Mouse (Mus musculus): Measurements from ENCODE around the gene Cdkn2b. TPM values are rescaled to one million over a fixed set of nuclear protein-coding genes. Genes with fewer than 3 reads are reported as not detected.

Gene Cdkn2b
- polyA plus RNA-seq, 1 experiment = 8.2 TPM

DNA sequence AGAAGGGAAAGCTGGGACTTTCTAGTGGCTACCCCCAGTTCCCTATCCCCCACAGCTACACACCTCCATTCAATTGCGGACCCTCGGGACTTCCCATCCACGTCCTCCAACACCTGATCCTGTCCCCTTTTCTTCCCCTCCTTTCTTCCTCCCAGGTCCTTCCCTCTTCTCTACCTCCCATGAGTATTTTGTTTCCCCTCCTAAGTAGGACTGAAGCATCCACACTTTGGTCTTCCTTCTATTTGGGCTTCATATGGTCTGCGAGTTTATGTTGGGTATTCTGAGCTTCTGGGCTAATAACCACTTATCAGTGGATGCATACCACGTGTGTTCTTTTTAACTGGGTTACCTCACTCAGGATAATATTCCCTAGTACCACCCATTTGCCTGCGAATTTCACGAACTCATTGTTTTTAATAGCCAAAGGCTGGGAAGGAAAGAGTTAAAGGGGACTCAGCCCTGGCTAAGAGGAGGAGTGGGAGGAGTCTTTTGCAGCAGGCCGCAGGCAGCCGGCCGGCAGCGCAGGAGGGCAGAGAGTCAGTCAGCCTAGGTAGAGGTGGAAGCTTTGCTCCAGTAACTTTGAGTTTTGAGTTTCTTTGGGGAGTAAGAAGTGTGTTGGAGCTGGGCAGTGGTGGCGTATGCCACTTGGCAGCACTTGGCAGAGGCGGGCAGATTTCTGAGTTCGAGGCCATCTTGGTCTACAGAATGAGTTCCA lies 7.4 kb downstream of the Cdkn2b start:
- TF ChIP-seq CTCF (IDR thresholded peaks at IDR 0.05; ENCODE audit: control insufficient read depth, insufficient read depth, insufficient replicate concordance, low read depth, low read length) (no peak), POLR2A (IDR thresholded peaks at IDR 0.05; ENCODE audit: control insufficient read depth, low read depth, low read length) (no peak)
- Histone ChIP-seq H3K4me3 (ENCODE audit: control insufficient read depth, low read depth, low read length) (no peak overlapping the region; the same call in 1 of the 2 replicates), H3K4me1 (ENCODE audit: control insufficient read depth, insufficient read depth, low read length) (peaks cover 4% of the 10 kb centered on the region; the same call in 1 of the 2 replicates), H3K27ac (ENCODE audit: control insufficient read depth, insufficient read depth, low read depth, low read length) (no peak overlapping the region), H3K36me3 (ENCODE audit: control insufficient read depth, insufficient read depth, low read length) (peaks cover 1% of the 10 kb centered on the region; the same call in 1 of the 2 replicates), H3K27me3 (ENCODE audit: control insufficient read depth, insufficient read depth, low read length) (no peaks in the 10 kb centered on the region)

DNA sequence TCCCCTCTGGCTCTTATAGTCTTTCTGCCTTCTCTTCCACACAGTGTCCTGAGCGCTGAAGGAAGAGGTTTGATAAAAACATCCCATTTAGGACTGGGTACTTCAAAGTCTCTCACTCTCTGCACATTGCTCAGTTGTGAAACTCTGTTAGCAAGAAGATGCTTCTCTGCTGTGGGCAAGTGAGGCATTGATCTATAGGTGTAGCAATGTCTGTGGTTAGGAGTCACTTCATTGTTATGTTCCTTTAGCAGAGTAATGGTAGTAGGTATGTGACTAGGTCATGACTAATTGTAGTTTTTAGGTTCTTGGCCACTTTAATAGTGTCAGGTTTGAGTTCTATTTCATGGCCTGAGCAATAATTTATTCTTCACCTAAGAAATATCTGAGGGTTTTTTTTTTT lies 8.7 kb downstream of the Cdkn2b start:
- TF ChIP-seq CTCF (IDR thresholded peaks at IDR 0.05; ENCODE audit: control insufficient read depth, insufficient read depth, insufficient replicate concordance, low read depth, low read length) (no peak), POLR2A (IDR thresholded peaks at IDR 0.05; ENCODE audit: control insufficient read depth, low read depth, low read length) (no peak)
- peaks cover 3% of the 10 kb centered on the region; the same call in 1 of the 2 replicates for H3K4me1 ChIP-seq (ENCODE audit: control insufficient read depth, insufficient read depth, low read length)
- no peak overlapping the region for H3K27ac ChIP-seq (ENCODE audit: control insufficient read depth, insufficient read depth, low read depth, low read length)
- peaks cover 1% of the 10 kb centered on the region; the same call in 1 of the 2 replicates for H3K36me3 ChIP-seq (ENCODE audit: control insufficient read depth, insufficient read depth, low read length)
- no peaks in the 10 kb centered on the region for H3K27me3 ChIP-seq (ENCODE audit: control insufficient read depth, insufficient read depth, low read length)
- H3K4me3 ChIP-seq (ENCODE audit: control insufficient read depth, low read depth, low read length) = no peak overlapping the region

DNA sequence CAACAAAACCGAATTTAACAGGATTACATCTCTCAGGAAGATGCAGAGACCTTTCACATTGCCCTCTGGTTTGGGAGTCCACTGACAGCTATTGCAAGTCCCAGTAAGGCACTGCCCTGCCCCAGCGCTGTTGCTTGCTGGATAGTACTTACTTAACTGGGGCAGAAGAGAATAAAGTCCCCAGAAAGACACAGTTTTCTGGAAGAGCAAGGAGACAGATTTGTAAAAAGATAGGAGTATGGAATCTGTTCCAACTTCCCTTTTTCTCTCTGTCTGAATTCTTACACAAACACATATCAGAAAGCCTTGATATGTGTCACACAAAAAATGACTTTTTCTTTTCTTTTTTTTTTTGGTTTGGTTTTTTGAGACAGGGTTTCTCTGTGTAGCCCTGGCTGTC lies 11.1 kb downstream of the Cdkn2b start:
- no peak overlapping the region for H3K4me3 ChIP-seq (ENCODE audit: control insufficient read depth, low read depth, low read length)
- H3K36me3 ChIP-seq (ENCODE audit: control insufficient read depth, insufficient read depth, low read length) = peaks cover 1% of the 10 kb centered on the region; the same call in 1 of the 2 replicates
- H3K27me3 ChIP-seq (ENCODE audit: control insufficient read depth, insufficient read depth, low read length) = no peaks in the 10 kb centered on the region
- H3K4me1 ChIP-seq (ENCODE audit: control insufficient read depth, insufficient read depth, low read length) = no peaks in the 10 kb centered on the region; the same call in 1 of the 2 replicates
- H3K27ac ChIP-seq (ENCODE audit: control insufficient read depth, insufficient read depth, low read depth, low read length) = no peak overlapping the region
- no peak for TF ChIP-seq CTCF (IDR thresholded peaks at IDR 0.05; ENCODE audit: control insufficient read depth, insufficient read depth, insufficient replicate concordance, low read depth, low read length)
- TF ChIP-seq POLR2A (IDR thresholded peaks at IDR 0.05; ENCODE audit: control insufficient read depth, low read depth, low read length) = no peak

GRCm38 (mm10) chr4:89295441-89296220 lies 15.2 kb downstream of the Cdkn2b start:
- Histone ChIP-seq H3K36me3 (ENCODE audit: control insufficient read depth, insufficient read depth, low read length) (peaks cover 1% of the 10 kb centered on the region; the same call in 1 of the 2 replicates), H3K27me3 (ENCODE audit: control insufficient read depth, insufficient read depth, low read length) (no peaks in the 10 kb centered on the region), H3K4me1 (ENCODE audit: control insufficient read depth, insufficient read depth, low read length) (peaks cover 3% of the 10 kb centered on the region), H3K27ac (ENCODE audit: control insufficient read depth, insufficient read depth, low read depth, low read length) (peak overlapping the region; percentile 18; the same call in 1 of the 2 replicates), H3K4me3 (ENCODE audit: control insufficient read depth, low read depth, low read length) (peak overlapping the region; percentile 89)
- TF ChIP-seq POLR2A (IDR thresholded peaks at IDR 0.05; ENCODE audit: control insufficient read depth, low read depth, low read length) (no peak), CTCF (IDR thresholded peaks at IDR 0.05; ENCODE audit: control insufficient read depth, insufficient read depth, insufficient replicate concordance, low read depth, low read length) (no peak)

GRCm38 (mm10) chr4:89294486-89295440 lies 16.1 kb downstream of the Cdkn2b start, which contains the start of gene Cdkn2a:
TSS of gene Cdkn2a (minus strand) at chr4:89294653.
- Histone ChIP-seq H3K36me3 (ENCODE audit: control insufficient read depth, insufficient read depth, low read length) (peaks cover 1% of the 10 kb centered on the region; the same call in 1 of the 2 replicates), H3K4me1 (ENCODE audit: control insufficient read depth, insufficient read depth, low read length) (peaks cover 3% of the 10 kb centered on the region), H3K4me3 (ENCODE audit: control insufficient read depth, low read depth, low read length) (peak within 1 kb of the TSS; percentile 89), H3K27me3 (ENCODE audit: control insufficient read depth, insufficient read depth, low read length) (no peaks in the 10 kb centered on the region), H3K27ac (ENCODE audit: control insufficient read depth, insufficient read depth, low read depth, low read length) (peak within 1 kb of the TSS; percentile 40)
- no peak for TF ChIP-seq CTCF (IDR thresholded peaks at IDR 0.05; ENCODE audit: control insufficient read depth, insufficient read depth, insufficient replicate concordance, low read depth, low read length)

GRCm38 (mm10) chr4:89294091-89294485 lies 16.8 kb downstream of the Cdkn2b start:
- Histone ChIP-seq H3K27ac (ENCODE audit: control insufficient read depth, insufficient read depth, low read depth, low read length) (peak overlapping the region; percentile 40; the same call in 1 of the 2 replicates), H3K4me3 (ENCODE audit: control insufficient read depth, low read depth, low read length) (peak overlapping the region; percentile 89), H3K36me3 (ENCODE audit: control insufficient read depth, insufficient read depth, low read length) (no peaks in the 10 kb centered on the region), H3K4me1 (ENCODE audit: control insufficient read depth, insufficient read depth, low read length) (peaks cover 3% of the 10 kb centered on the region), H3K27me3 (ENCODE audit: control insufficient read depth, insufficient read depth, low read length) (no peaks in the 10 kb centered on the region)
- TF ChIP-seq POLR2A (IDR thresholded peaks at IDR 0.05; ENCODE audit: control insufficient read depth, low read depth, low read length) (no peak), CTCF (IDR thresholded peaks at IDR 0.05; ENCODE audit: control insufficient read depth, insufficient read depth, insufficient replicate concordance, low read depth, low read length) (no peak)
